Mouse (Mus musculus): ENCODE results near the gene Fgfbp3.
"Not testable (repeated sequence)": the region's sequence is repeated elsewhere in the genome, so short reads cannot be mapped to it uniquely, and the experiment has no call there.

Fgfbp3 gene

DNA sequence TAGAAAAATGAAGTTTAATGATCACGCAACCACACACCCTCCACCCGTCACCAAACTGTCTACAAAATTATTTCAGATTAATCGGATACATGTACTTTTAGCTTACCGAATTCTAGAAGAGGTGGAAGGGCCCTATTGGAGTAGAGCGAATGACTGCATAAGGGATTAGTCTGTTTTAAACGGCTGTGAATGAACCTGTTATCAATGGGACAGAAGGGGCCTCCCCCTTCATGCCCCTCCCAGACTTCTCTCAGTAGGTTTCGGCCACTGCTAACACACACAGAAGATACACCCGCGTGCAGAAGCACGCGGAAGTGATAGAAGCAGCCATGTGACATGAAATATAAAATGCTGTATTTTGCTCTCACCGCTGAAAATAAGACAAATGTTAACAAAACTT is at the start of gene Fgfbp3:
Fgfbp3 (minus strand) TSS at position 150 of the 400 bp plus-strand sequence.
- DNase-seq (ENCODE audit: low read depth, low spot score): no peak

DNA sequence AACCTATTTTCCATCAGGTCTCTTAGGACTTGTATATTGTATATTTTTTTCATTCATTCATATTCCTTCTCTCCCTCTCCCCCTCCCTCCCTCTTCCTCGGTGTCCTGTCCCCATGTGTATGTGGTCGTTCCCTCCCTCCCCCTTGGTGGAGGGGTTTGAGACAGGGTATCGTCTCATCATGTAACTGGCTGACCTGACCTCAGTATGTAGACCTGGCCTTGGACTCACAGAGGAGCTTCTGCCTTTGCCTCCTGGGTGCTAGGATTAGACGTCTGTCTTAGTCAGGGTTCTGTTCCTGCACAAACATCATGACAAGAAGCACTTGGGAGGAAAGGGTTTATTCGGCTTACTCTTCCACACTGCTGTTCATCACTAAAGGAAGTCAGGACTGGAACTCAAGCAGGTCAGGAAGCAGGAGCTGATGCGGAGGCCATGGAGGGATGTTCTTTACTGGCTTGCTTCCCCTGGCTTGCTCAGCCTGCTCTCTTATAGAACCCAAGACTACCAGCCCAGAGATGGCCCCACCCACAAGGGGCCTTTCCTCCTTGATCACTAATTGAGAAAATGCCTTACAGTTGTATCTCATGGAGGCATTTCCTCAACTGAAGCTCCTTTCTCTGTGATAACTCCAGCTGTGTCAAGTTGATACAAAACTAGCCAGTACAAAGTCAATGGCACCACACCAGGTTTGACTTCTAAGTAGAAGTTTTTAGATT is 43.3 kb upstream of the Fgfbp3 start:
- not testable (repeated sequence) for DNase-seq (ENCODE audit: low read depth, low spot score)

DNA sequence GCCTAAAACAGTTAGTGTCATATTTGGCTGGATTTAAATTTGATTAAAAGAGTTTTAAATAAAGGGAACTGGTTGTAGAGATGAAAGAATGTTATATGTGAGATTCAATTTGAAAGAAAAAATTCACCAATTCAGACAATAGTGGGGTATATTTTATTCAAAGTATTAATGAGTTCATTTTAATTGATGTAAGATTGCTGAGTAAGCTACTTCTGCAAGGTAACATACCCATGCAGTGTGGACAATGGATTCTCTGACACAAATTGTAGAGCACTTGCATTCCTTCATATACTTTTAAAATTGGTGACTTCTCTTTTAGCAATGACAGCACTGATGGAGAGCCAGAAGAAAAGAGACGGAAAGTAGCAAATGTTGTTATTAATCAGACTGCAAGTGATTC is 41.9 kb upstream of the Fgfbp3 start:
- no peak for DNase-seq (ENCODE audit: low read depth, low spot score)

DNA sequence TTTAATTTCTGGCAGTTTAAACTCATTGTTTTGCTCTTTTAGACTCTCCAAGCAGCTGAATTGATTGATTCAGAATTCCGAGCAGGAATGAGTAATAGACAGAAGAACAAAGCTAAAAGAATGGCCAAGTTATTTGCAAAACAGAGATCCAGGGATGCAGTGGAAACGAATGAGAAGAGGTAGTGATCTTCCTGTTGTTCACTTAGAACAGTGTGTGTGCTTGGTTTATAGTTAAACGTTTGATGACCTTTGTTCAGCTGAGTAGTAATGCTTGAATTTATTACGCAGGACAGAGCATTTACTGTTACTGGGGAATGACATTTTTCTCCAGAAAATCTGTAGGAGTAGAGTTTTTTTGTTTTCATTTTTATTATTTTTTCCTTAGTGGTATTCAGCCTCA is 38.9 kb upstream of the Fgfbp3 start:
- DNase-seq (ENCODE audit: low read depth, low spot score): no peak

GRCm38 (mm10) chr19:36953637-36954206 is 34.3 kb upstream of the Fgfbp3 start:
- no peak for DNase-seq (ENCODE audit: low read depth, low spot score)

- DNase-seq (ENCODE audit: low read depth, low spot score): no peak
These were observed 20.6 kb upstream of the Fgfbp3 start for GRCm38 (mm10) chr19:36940064-36940463.

DNA sequence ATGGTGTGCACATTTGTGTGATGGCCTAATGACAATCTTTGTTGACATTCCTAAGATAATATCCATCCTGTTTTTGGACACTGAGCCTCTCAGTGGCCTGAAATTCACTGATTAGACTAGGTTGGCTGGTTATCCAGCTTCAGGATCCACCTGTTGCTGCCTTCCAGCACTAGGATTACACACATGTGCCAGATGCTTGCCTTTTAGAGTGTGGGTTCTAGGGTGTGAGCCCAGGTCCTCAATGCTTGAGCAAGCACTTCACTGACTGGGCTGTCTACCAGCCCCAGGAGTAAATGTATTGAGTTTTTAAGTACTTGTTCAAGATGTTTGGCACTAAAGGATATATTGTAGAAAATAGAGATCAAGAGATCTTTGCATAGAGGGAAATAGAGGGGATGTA is 18.6 kb upstream of the Fgfbp3 start:
- no peak for DNase-seq (ENCODE audit: low read depth, low spot score)

DNA sequence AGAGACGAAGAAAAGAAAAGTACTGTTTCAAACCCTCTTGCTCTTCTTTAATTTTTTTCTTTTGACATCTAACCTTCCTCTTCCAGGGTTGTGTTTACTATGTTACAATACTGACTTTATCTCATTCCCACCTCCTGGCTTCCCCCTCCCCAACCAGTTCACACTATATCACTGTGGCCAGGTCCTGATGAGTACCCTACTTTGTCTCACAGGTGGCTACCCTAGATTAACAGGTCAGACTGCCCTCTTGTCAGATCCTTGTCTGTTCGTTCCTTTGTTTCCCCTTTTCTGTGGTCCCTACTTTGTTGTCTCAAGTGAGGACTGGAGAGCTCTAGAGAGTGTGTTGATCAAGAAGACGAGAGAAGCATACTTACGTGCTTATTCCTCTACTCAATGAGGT is 16.9 kb upstream of the Fgfbp3 start:
- DNase-seq (ENCODE audit: low read depth, low spot score): no peak

DNA sequence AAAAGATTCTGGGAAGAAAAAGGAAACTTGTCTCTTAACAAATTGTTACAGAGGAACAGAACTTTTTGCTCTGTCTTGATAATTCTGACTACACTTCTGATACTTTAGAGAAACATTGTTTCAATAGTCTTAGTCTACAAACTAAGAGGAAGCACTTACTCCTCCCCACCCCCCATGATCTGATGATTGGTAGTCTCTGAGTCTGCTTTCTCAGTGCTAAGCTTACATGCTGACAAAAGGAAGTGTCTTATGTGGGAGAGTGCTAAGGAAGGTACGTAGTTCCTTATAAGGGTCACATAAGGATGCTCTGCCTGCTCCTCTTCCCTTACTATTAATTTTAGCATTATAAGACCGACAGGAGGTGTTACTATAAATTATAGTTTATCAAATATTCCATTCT is 13.2 kb upstream of the Fgfbp3 start:
- no peak for DNase-seq (ENCODE audit: low read depth, low spot score)

- no peak for DNase-seq (ENCODE audit: low read depth, low spot score)
These were observed 12.7 kb upstream of the Fgfbp3 start for GRCm38 (mm10) chr19:36932097-36932496.

- DNase-seq (ENCODE audit: low read depth, low spot score): no peak
These were observed 10.4 kb upstream of the Fgfbp3 start for GRCm38 (mm10) chr19:36929816-36930215.

- DNase-seq (ENCODE audit: low read depth, low spot score): no peak
These were observed 8.5 kb upstream of the Fgfbp3 start for GRCm38 (mm10) chr19:36927800-36928361.

GRCm38 (mm10) chr19:36926553-36927236 is 7.3 kb upstream of the Fgfbp3 start:
- DNase-seq (ENCODE audit: low read depth, low spot score): no peak

GRCm38 (mm10) chr19:36925671-36926552 is 6.5 kb upstream of the Fgfbp3 start, which contains the start of gene Btaf1:
Gene Btaf1 (plus strand): TSS chr19:36926079.
- DNase-seq (ENCODE audit: low read depth, low spot score): peak; percentile 91

DNA sequence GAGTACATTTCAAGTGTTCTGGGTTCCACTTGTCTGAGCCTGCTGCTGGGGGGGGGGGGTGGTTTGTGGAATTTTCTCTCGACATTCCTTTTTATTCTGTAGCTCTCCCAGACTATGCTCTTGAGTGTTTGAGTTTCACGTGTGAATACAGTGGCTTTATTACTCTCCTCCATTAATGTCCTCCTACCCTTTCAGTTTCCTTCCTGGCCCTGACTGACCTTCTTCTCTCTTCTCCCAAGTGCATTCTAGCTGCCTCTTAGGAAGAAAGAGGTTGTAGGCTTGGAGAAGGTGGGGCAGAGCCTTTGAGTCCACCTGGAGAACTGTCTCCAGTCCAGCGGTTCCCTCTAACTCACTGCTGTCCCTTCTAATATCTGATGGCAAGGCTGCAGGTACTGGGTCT is 3.5 kb upstream of the Fgfbp3 start:
- DNase-seq (ENCODE audit: low read depth, low spot score): no peak

- DNase-seq (ENCODE audit: low read depth, low spot score): no peak
These were observed 2.6 kb upstream of the Fgfbp3 start for GRCm38 (mm10) chr19:36922015-36922414.

- DNase-seq (ENCODE audit: low read depth, low spot score): peak; percentile 69
These were observed 744 bp downstream of the Fgfbp3 start for GRCm38 (mm10) chr19:36918441-36919301.

GRCm38 (mm10) chr19:36916876-36917389 is 2.5 kb downstream of the Fgfbp3 start:
- no peak for DNase-seq (ENCODE audit: low read depth, low spot score)

DNA sequence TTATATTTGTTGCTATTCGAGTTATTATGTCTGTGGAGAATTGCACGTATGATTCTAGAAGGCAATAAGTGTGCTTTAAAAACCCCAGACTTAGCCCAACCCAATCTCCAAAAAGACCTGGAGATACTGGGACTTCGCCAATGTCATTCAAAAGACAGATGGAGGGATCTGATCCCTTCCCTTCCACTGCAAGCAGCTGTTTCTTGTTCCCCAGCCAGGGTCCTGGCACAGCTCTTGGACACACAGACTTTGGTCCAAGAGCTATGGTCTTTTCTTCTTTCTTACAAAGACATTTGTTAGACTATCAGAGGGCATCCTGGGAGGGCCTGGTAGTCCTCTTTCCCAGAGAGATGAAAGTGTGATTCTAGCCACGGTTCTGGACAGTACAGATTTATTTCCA is 3.2 kb downstream of the Fgfbp3 start:
- DNase-seq (ENCODE audit: low read depth, low spot score): no peak

DNA sequence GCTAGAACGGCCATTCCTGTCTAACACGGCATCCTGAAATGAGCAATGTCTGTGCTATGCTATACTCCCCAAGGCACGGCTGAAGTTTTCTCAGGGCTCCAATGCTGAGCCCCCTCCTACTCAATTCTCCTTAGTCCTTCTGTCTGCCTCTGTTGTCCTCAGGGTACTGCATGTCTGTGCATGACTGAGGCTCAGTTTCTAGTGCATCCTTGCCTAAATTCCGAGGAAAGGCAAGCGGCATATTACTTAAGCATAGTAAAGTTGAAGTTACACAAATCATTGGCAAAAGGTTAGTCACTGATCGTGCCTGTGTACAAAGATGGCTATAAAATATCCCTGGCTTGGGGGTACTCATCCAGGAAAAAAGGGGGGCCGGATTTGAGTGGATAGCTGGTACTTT is 6.4 kb downstream of the Fgfbp3 start:
- DNase-seq (ENCODE audit: low read depth, low spot score): no peak

Data from forelimb bud, embryonic 11.5 days (tissue).